Mouse (Mus musculus): ENCODE data around the gene Hemgn.

The Hemgn gene

DNA sequence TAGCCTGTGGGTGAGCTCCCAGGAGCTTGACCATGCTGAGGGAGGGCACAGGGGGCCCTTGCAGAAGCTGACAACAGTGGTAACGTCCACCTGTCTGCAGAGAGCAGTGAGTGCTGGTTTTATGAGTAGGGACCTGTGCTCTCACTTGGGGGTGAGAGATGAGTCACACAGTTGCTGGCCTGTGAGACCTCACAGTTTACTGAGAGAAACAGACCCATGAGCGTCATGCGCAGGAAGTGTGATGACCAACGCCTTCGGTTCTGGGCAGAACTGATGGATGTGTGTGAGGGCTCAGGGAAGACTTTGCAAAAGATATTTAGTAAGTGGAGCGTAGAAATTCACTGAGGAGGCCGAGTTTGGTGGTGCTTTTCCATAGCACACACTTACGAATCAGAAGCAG lies 9.3 kb upstream of the Hemgn start:
- in situ Hi-C loops (cut with MboI; ENCODE audit: low pct_unique_long_range_greater_than_20kb in 1 of 2, low sequenced_read_pairs in 2 of 2, unreplicated experiment in 1 of 2) = no loop called here

GRCm38 (mm10) chr4:46418851-46419250 lies 5.5 kb upstream of the Hemgn start:
- in situ Hi-C loops (cut with MboI; ENCODE audit: low pct_unique_long_range_greater_than_20kb in 1 of 2, low sequenced_read_pairs in 2 of 2, unreplicated experiment in 1 of 2) = no loop called here

- in situ Hi-C loops (cut with MboI; ENCODE audit: low pct_unique_long_range_greater_than_20kb in 1 of 2, low sequenced_read_pairs in 2 of 2, unreplicated experiment in 1 of 2) = no loop called here
Measured at GRCm38 (mm10) chr4:46417491-46417890, 4.2 kb upstream of the Hemgn start.

- in situ Hi-C loops (cut with MboI; ENCODE audit: low pct_unique_long_range_greater_than_20kb in 1 of 2, low sequenced_read_pairs in 2 of 2, unreplicated experiment in 1 of 2) = no loop called here
Measured at GRCm38 (mm10) chr4:46412113-46412512, 1.2 kb downstream of the Hemgn start.

- in situ Hi-C loops (cut with MboI; ENCODE audit: low pct_unique_long_range_greater_than_20kb in 1 of 2, low sequenced_read_pairs in 2 of 2, unreplicated experiment in 1 of 2) = no loop called here
Measured at GRCm38 (mm10) chr4:46411489-46411888, 1.8 kb downstream of the Hemgn start.

GRCm38 (mm10) chr4:46410677-46411076 lies 2.6 kb downstream of the Hemgn start:
- in situ Hi-C loops (cut with MboI; ENCODE audit: low pct_unique_long_range_greater_than_20kb in 1 of 2, low sequenced_read_pairs in 2 of 2, unreplicated experiment in 1 of 2) = no loop called here

GRCm38 (mm10) chr4:46406966-46407703 lies 6.2 kb downstream of the Hemgn start:
- in situ Hi-C loops (cut with MboI; ENCODE audit: low pct_unique_long_range_greater_than_20kb in 1 of 2, low sequenced_read_pairs in 2 of 2, unreplicated experiment in 1 of 2) = no loop called here

DNA sequence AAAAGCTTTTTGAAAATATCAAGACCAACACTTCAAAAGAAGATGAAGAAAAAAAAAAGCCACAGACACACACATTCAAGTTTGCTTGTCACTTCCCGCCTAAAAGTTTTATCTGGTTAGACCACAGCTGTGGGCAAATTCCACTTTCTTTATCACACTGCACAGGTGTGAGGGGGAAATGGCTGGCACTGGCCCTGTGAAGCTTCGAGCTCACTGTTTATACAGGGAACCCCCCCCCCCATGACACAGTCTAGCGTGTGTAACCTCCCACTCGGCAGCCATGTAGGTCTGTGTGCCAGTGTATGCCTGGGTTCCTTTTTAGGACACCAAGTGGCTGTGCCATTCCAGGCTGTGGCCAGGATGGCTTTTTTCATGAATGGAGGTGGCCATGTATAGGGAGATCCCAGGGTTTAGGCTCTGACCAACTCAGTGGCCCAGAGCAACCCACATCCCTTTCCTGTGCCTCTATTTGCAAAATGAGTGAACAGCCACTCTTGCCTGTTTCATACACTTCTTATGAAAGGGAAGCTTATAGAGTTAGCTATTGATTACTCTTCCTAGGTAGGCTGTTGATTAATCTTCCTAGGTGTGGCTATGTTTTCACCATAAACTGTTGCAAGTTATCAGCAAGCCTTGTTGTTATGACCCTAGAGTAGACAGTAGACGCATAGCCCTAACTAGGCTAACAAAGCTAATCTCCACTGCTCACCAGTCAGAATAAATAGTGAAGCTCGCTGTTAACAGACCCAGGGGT lies 9.1 kb downstream of the Hemgn start:
- in situ Hi-C loops (cut with MboI; ENCODE audit: low pct_unique_long_range_greater_than_20kb in 1 of 2, low sequenced_read_pairs in 2 of 2, unreplicated experiment in 1 of 2) = no loop called here

- in situ Hi-C loops (cut with MboI; ENCODE audit: low pct_unique_long_range_greater_than_20kb in 1 of 2, low sequenced_read_pairs in 2 of 2, unreplicated experiment in 1 of 2) = no loop called here
Measured at GRCm38 (mm10) chr4:46398839-46399238, 14.5 kb downstream of the Hemgn start.

DNA sequence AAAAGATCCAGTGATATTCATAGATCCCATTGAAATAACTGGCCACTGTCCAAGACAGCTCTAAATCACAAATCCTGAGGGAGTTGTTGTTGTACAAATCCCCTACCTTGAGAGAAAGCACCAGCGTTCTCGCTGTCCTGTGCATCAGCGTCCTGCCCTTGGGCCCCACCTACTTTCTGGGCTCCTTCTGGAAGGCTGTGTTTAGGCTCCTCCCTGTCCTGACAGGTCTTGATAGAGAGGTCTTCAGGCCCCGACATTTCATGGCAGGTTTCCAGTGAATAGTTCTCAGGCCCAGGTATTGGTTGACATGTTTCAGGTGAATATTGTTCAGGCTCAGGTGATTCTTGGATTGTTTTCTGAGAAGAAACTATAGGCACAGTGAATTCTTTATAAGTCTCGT lies 17.6 kb downstream of the Hemgn start:
- in situ Hi-C loops (cut with MboI; ENCODE audit: low pct_unique_long_range_greater_than_20kb in 1 of 2, low sequenced_read_pairs in 2 of 2, unreplicated experiment in 1 of 2) = no loop called here

DNA sequence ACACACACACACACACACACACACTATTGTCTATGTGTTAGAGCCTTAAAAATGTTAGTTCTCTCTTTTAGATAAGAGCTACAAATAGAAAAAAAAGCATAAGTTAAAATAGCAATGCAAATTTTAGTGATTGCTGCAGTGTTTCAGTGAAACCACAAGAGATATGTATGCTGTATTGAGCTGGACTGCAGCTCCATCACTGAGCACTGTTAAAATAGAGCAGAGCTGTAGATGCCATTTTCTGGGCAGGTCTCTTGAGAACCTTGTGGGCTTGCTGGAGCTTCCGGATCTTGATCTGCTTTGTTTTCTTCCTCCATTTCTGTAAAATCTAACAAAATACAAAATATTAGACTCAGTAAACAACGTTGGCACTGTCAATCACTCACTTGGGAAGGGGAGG lies 18.9 kb downstream of the Hemgn start:
- in situ Hi-C loops (cut with MboI; ENCODE audit: low pct_unique_long_range_greater_than_20kb in 1 of 2, low sequenced_read_pairs in 2 of 2, unreplicated experiment in 1 of 2) = no loop called here

- in situ Hi-C loops (cut with MboI; ENCODE audit: low pct_unique_long_range_greater_than_20kb in 1 of 2, low sequenced_read_pairs in 2 of 2, unreplicated experiment in 1 of 2) = no loop called here
Measured at GRCm38 (mm10) chr4:46390390-46390970, 22.8 kb downstream of the Hemgn start.

DNA sequence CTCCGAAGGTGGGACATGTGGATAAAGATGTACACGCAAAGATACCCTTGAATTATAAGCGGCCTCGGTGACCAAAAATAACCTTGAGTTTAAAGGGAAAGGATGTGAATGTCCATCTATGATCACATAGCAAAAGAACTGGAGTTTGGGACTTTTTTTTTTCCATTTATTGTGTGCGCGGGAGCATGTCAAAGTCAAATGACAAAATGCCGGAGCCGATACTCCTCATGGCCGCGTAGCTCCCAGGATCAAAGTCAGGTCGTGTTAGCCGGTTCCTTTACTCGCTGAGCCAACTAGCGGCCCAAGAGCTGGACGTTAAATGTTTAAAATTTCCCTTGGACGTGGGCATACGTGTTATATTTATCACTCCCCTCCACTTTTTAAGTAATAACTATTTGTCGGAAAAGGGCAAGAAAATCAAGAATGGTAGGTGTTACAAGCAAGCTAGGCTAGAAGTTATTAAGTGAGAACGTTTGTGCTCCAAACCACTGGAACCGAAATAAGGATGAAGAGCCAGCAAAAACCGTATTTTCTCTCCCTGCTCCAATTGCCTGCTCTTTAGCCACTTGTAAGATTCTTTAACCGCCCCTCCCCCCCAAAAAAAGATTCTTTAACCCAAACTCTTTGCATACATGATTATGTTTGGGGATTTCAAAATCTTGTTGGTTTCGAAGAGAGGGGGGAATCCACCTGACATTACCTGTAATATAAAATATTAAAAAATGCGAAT lies 23.5 kb downstream of the Hemgn start:
- in situ Hi-C loops (cut with MboI; ENCODE audit: low pct_unique_long_range_greater_than_20kb in 1 of 2, low sequenced_read_pairs in 2 of 2, unreplicated experiment in 1 of 2) = no loop called here

DNA sequence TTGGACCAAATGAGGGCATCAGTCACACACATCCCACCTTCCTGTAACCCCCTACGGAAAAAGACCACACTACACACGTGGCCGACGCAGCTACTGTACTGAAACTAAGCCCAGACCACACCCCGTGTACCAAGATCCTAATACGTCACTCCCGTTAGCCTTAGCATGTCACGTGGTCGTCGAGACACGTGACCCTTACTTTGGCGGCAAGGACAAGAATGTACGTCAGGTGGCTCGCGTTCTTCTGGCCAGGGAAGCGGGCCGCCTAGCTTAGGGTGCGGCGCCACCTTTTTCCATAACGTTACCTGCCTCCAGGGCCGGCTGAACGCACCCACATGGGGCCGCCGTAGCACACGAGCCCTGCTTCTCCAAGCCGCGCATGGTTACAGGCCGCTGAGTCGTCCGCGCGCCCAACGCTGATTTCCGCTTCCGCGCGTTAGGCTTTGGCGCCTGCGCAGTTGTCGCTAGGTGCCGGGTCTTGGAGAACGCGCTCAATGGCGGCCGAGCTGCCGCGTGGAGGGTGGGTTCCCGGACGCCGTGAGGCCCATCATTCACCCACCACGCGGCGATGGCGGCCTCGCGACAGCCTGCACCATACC lies 24.2 kb downstream of the Hemgn start, which contains the start of gene Trmo:
Trmo (minus strand) TSS at position 425 of the 599 bp plus-strand sequence.
- in situ Hi-C loops (cut with MboI; ENCODE audit: low pct_unique_long_range_greater_than_20kb in 1 of 2, low sequenced_read_pairs in 2 of 2, unreplicated experiment in 1 of 2) = no loop called here

GRCm38 (mm10) chr4:46388556-46388955 lies 24.8 kb downstream of the Hemgn start:
- in situ Hi-C loops (cut with MboI; ENCODE audit: low pct_unique_long_range_greater_than_20kb in 1 of 2, low sequenced_read_pairs in 2 of 2, unreplicated experiment in 1 of 2) = no loop called here

- in situ Hi-C loops (cut with MboI; ENCODE audit: low pct_unique_long_range_greater_than_20kb in 1 of 2, low sequenced_read_pairs in 2 of 2, unreplicated experiment in 1 of 2) = no loop called here
Measured at GRCm38 (mm10) chr4:46374869-46375368, 38.4 kb downstream of the Hemgn start.

DNA sequence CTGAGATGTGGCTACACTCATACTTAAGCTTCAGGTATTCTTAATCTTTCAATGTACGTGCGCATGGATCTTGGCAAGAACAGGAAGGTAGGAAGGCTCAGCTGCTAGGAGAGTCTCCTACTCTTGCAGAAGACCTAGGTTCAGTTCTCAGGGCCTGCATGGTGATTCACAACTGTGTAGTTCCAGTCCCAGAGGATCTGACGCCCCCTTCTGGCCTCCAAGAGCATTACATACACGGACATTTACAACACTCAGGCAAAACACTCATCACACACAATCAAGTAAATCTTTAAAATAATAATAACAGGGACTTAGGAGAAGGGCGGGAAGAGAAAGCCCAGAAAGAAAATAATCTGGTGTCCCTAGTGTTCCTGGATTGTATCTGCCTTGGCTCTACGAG lies 38.9 kb downstream of the Hemgn start:
- in situ Hi-C loops (cut with MboI; ENCODE audit: low pct_unique_long_range_greater_than_20kb in 1 of 2, low sequenced_read_pairs in 2 of 2, unreplicated experiment in 1 of 2) = no loop called here

DNA sequence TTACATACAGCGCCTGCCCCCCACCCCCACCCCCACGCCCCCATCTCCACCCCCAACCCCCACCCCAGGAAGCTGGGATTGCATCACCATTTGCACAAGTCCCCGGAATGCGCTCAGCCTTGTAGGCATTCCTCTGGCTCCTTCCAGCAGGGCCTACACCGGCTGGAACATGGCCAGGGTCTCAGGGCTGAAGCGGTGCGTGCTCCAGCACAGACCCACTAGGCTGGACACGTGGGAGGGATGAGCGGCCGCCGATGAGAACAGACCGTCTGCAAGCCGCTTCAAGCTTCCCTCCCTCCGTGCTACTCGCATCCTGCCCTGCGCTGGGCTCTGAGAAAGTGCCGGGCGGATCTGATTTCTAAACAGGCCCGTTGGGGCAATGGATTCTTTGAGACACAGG lies 42.3 kb downstream of the Hemgn start:
- in situ Hi-C loops (cut with MboI; ENCODE audit: low pct_unique_long_range_greater_than_20kb in 1 of 2, low sequenced_read_pairs in 2 of 2, unreplicated experiment in 1 of 2) = no loop called here
